Mouse (Mus musculus) heart, embryonic 10.5 days (tissue): Measurements from ENCODE around the gene Nphs1. TPM values are rescaled to one million over a fixed set of nuclear protein-coding genes. Genes with fewer than 3 reads are reported as not detected.

Experiments
- DNase-seq: peaks from one replicate; pipeline ENCODE4 v3.0.0-alpha.2; 2017; ENCODE audit warnings: low spot score
- H3K27ac ChIP-seq: fragments of 300-500 bp; sonication (generic); 2 replicates; pipeline ENCODE4 v1.5.1; 2016; ENCODE audit warnings: mild to moderate bottlenecking
- H3K27me3 ChIP-seq: fragments of 300-500 bp; sonication (generic); 2 replicates; pipeline ENCODE4 v1.6.1; 2016; ENCODE audit warnings: mild to moderate bottlenecking; ENCODE audit not compliant: poor library complexity, insufficient read depth, severe bottlenecking
- H3K36me3 ChIP-seq: fragments of 300-500 bp; sonication (generic); 2 replicates; pipeline ENCODE4 v1.6.1; 2016; ENCODE audit warnings: mild to moderate bottlenecking, moderate library complexity
- H3K4me1 ChIP-seq: fragments of 300-500 bp; sonication (generic); 2 replicates; pipeline ENCODE4 v1.6.1; 2016; ENCODE audit warnings: mild to moderate bottlenecking
- H3K4me3 ChIP-seq: fragments of 300-500 bp; sonication (generic); 2 replicates; pipeline ENCODE4 v1.5.1; 2016; ENCODE audit warnings: mild to moderate bottlenecking, moderate library complexity
- H3K9me3 ChIP-seq: fragments of 300-500 bp; sonication (generic); 2 replicates; pipeline ENCODE4 v1.6.1; 2016; ENCODE audit warnings: mild to moderate bottlenecking, moderate library complexity
- WGBS: fragments of 180-500 bp; shearing (Covaris S2); methylation state at CpG from one replicate; pipeline ENCODE4 v1.1.7; 2016; 5-methylcytosine and 5-hydroxymethylcytosine counted together
- polyA plus RNA-seq: library from polyadenylated mRNA; unstranded; fragments of >200 nt; fragmentation: Nextera tagmentation; extraction: Ambion mirVana; gene quantifications from 2 replicates; pipeline ENCODE4 v1.2.1, GENCODE M21; 2016

Nphs1 gene
- polyA plus RNA-seq: 0.55 and 0.79 TPM in 2 replicates

- Histone ChIP-seq H3K9me3 (no peaks in the 10 kb centered on the region), H3K4me1 (peaks cover 18% of the 10 kb centered on the region), H3K4me3 (peak within 1 kb of the TSS; percentile 31), H3K36me3 (no peaks in the 10 kb centered on the region), H3K27ac (no peak within 1 kb of the TSS), H3K27me3 (peaks cover 100% of the 10 kb centered on the region)
- DNase-seq: no peak
- 4% methylated on average over 15 of the region's 16 CpGs for WGBS
These were observed at the start of gene Nphs1, which contains the start of gene Kirrel2 for GRCm38 (mm10) chr7:30457629-30458330. Gene Nphs1, plus strand, starts transcription at chr7:30458315. Gene Kirrel2, minus strand, starts transcription at chr7:30457690.

- Histone ChIP-seq H3K27me3 (no peaks in the 10 kb centered on the region), H3K4me1 (no peaks in the 10 kb centered on the region), H3K4me3 (no peak overlapping the region), H3K27ac (no peak overlapping the region), H3K36me3 (no peaks in the 10 kb centered on the region), H3K9me3 (no peaks in the 10 kb centered on the region)
- 77% methylated on average over 3 of the region's 3 CpGs for WGBS
- DNase-seq: no peak
These were observed 49.5 kb upstream of the Nphs1 start for GRCm38 (mm10) chr7:30408639-30409038.

- Histone ChIP-seq H3K9me3 (no peaks in the 10 kb centered on the region), H3K4me3 (no peak overlapping the region), H3K27ac (no peak overlapping the region), H3K36me3 (no peaks in the 10 kb centered on the region), H3K4me1 (no peaks in the 10 kb centered on the region), H3K27me3 (no peaks in the 10 kb centered on the region)
- 53% methylated on average over 2 of the region's 2 CpGs for whole genome bisulfite sequencing
- no peak for DNase-seq
These were observed 48.3 kb upstream of the Nphs1 start for GRCm38 (mm10) chr7:30409789-30410188.

- Histone ChIP-seq H3K27me3 (no peaks in the 10 kb centered on the region), H3K4me1 (no peaks in the 10 kb centered on the region), H3K9me3 (no peaks in the 10 kb centered on the region), H3K4me3 (no peak overlapping the region), H3K27ac (no peak overlapping the region), H3K36me3 (no peaks in the 10 kb centered on the region)
- no peak for DNase-seq
- 57% methylated on average over 3 of the region's 3 CpGs for WGBS
These were observed 47.1 kb upstream of the Nphs1 start for GRCm38 (mm10) chr7:30411023-30411422.

GRCm38 (mm10) chr7:30412735-30413147 is 45.4 kb upstream of the Nphs1 start:
- Histone ChIP-seq H3K27ac (no peak overlapping the region), H3K4me3 (no peak overlapping the region), H3K27me3 (no peaks in the 10 kb centered on the region), H3K36me3 (no peaks in the 10 kb centered on the region), H3K9me3 (no peaks in the 10 kb centered on the region), H3K4me1 (no peaks in the 10 kb centered on the region)
- no peak for DNase-seq
- 44% methylated on average over 4 of the region's 4 CpGs for WGBS

- no peaks in the 10 kb centered on the region for H3K27me3 ChIP-seq
- H3K4me1 ChIP-seq: no peaks in the 10 kb centered on the region
- H3K4me3 ChIP-seq: no peak within 1 kb of the TSS
- H3K27ac ChIP-seq: no peak within 1 kb of the TSS
- no peaks in the 10 kb centered on the region for H3K36me3 ChIP-seq
- DNase-seq: no peak
- WGBS: 63% methylated on average over 5 of the region's 5 CpGs
- no peaks in the 10 kb centered on the region for H3K9me3 ChIP-seq
These were observed 44.5 kb upstream of the Nphs1 start, which contains the start of gene Tyrobp for GRCm38 (mm10) chr7:30413596-30413995. Gene Tyrobp, plus strand, starts transcription at chr7:30413760.

GRCm38 (mm10) chr7:30417856-30418255 is 40.3 kb upstream of the Nphs1 start:
- no peak for DNase-seq
- Histone ChIP-seq H3K4me3 (no peak overlapping the region), H3K4me1 (peaks cover 17% of the 10 kb centered on the region), H3K36me3 (no peaks in the 10 kb centered on the region), H3K9me3 (no peaks in the 10 kb centered on the region), H3K27me3 (peaks cover 22% of the 10 kb centered on the region; the same call in 1 of the 2 replicates), H3K27ac (no peak overlapping the region)
- 66% methylated on average over 9 of the region's 9 CpGs for WGBS

- 59% methylated on average over 10 of the region's 10 CpGs for WGBS
- Histone ChIP-seq H3K4me3 (no peak within 1 kb of the TSS; the same call in 1 of the 2 replicates), H3K27ac (no peak within 1 kb of the TSS), H3K4me1 (peaks cover 18% of the 10 kb centered on the region), H3K27me3 (peaks cover 33% of the 10 kb centered on the region; the same call in 1 of the 2 replicates), H3K36me3 (no peaks in the 10 kb centered on the region), H3K9me3 (no peaks in the 10 kb centered on the region)
- DNase-seq: no peak
These were observed 38.3 kb upstream of the Nphs1 start, which contains the start of gene Hcst for GRCm38 (mm10) chr7:30419561-30420499. Gene Hcst, minus strand, starts transcription at chr7:30419854.

GRCm38 (mm10) chr7:30420673-30421072 is 37.4 kb upstream of the Nphs1 start:
- no peaks in the 10 kb centered on the region for H3K9me3 ChIP-seq
- peaks cover 8% of the 10 kb centered on the region for H3K36me3 ChIP-seq
- WGBS: 79% methylated on average over 3 of the region's 3 CpGs
- H3K4me3 ChIP-seq: no peak overlapping the region
- peaks cover 18% of the 10 kb centered on the region for H3K4me1 ChIP-seq
- DNase-seq: no peak
- no peak overlapping the region for H3K27ac ChIP-seq
- H3K27me3 ChIP-seq: peaks cover 33% of the 10 kb centered on the region; the same call in 1 of the 2 replicates

GRCm38 (mm10) chr7:30421175-30421889 is 36.8 kb upstream of the Nphs1 start, which contains the start of gene Nfkbid:
Gene Nfkbid, plus strand, starts transcription at chr7:30421732.
- H3K27me3 ChIP-seq: peaks cover 33% of the 10 kb centered on the region; the same call in 1 of the 2 replicates
- WGBS: 10% methylated on average over 31 of the region's 31 CpGs
- H3K36me3 ChIP-seq: peaks cover 13% of the 10 kb centered on the region
- peak within 1 kb of the TSS; percentile 75 for H3K27ac ChIP-seq
- DNase-seq: no peak
- H3K4me1 ChIP-seq: peaks cover 18% of the 10 kb centered on the region
- peak within 1 kb of the TSS; percentile 66 for H3K4me3 ChIP-seq
- no peaks in the 10 kb centered on the region for H3K9me3 ChIP-seq

GRCm38 (mm10) chr7:30421890-30422435 is 36.2 kb upstream of the Nphs1 start:
- peaks cover 33% of the 10 kb centered on the region; the same call in 1 of the 2 replicates for H3K27me3 ChIP-seq
- peaks cover 18% of the 10 kb centered on the region for H3K4me1 ChIP-seq
- peak overlapping the region; percentile 75 for H3K27ac ChIP-seq
- H3K36me3 ChIP-seq: peaks cover 15% of the 10 kb centered on the region
- no peaks in the 10 kb centered on the region for H3K9me3 ChIP-seq
- H3K4me3 ChIP-seq: peak overlapping the region; percentile 66
- peak; percentile 90 for DNase-seq
- under 1% methylated on average over 45 of the region's 45 CpGs for WGBS

- peaks cover 19% of the 10 kb centered on the region for H3K36me3 ChIP-seq
- H3K4me3 ChIP-seq: peak overlapping the region; percentile 66
- DNase-seq: no peak
- H3K27me3 ChIP-seq: peaks cover 33% of the 10 kb centered on the region; the same call in 1 of the 2 replicates
- H3K27ac ChIP-seq: peak overlapping the region; percentile 75
- WGBS: 12% methylated on average over 9 of the region's 9 CpGs
- H3K9me3 ChIP-seq: no peaks in the 10 kb centered on the region
- H3K4me1 ChIP-seq: peaks cover 18% of the 10 kb centered on the region
These were observed 35.6 kb upstream of the Nphs1 start for GRCm38 (mm10) chr7:30422560-30422959.
